Mouse (Mus musculus) stomach, postnatal 0 days (tissue): ENCODE data around the gene Zmym5. TPM values are rescaled to one million over a fixed set of nuclear protein-coding genes. Genes with fewer than 3 reads are reported as not detected.
"Not testable (repeated sequence)": the region's sequence is repeated elsewhere in the genome, so short reads cannot be mapped to it uniquely, and the experiment has no call there.

ENCODE experiments used
- ATAC-seq: fragments of 200-750 bp; cut with Nextera tagmentation; 2 replicates; pipeline ENCODE4 v1.8.0; 2017; ENCODE audit not compliant: low FRiP score, low TSS enrichment
- DNase-seq: peaks from one replicate; pipeline ENCODE4 v3.0.0-alpha.2; 2016; ENCODE audit warnings: low spot score
- H3K27ac ChIP-seq: fragments of 300-500 bp; sonication (generic); replicated peaks from 2 replicates; pipeline ENCODE4 v1.5.1; 2014; ENCODE audit warnings: mild to moderate bottlenecking, control low read depth
- H3K27me3 ChIP-seq: fragments of 300-500 bp; sonication (generic); 2 replicates; pipeline ENCODE4 v1.6.1; 2014; ENCODE audit warnings: low read length; ENCODE audit not compliant: control insufficient read depth, insufficient read depth
- H3K36me3 ChIP-seq: fragments of 300-500 bp; sonication (generic); 2 replicates; pipeline ENCODE4 v1.6.1; 2014; ENCODE audit warnings: low read length, mixed read lengths; ENCODE audit not compliant: control insufficient read depth, insufficient read depth
- H3K4me1 ChIP-seq: fragments of 300-500 bp; sonication (generic); replicated peaks from 2 replicates; pipeline ENCODE4 v1.6.1; 2014; ENCODE audit warnings: antibody characterized with exemption; ENCODE audit not compliant: control insufficient read depth, insufficient read depth
- H3K4me2 ChIP-seq: fragments of 300-500 bp; sonication (generic); replicated peaks from 2 replicates; pipeline ENCODE4 v1.6.1; 2014; ENCODE audit warnings: low read depth, mild to moderate bottlenecking, control low read depth, moderate library complexity
- H3K4me3 ChIP-seq: fragments of 300-500 bp; sonication (generic); 2 replicates; pipeline ENCODE4 v1.5.1; 2014; ENCODE audit warnings: low read depth, low read length, control low read depth
- H3K9ac ChIP-seq: fragments of 300-500 bp; sonication (generic); 2 replicates; pipeline ENCODE4 v1.6.1; 2014; ENCODE audit warnings: mild to moderate bottlenecking, low read length, control low read depth, mixed read lengths
- H3K9me3 ChIP-seq: fragments of 300-500 bp; sonication (generic); 2 replicates; pipeline ENCODE4 v1.6.1; 2016; ENCODE audit warnings: low read length; ENCODE audit not compliant: control insufficient read depth
- CTCF ChIP-seq: IDR thresholded peaks from 2 replicates; pipeline ENCODE4 v1.5.1; 2016; ENCODE audit warnings: antibody characterized with exemption, low read depth, mild to moderate bottlenecking, moderate library complexity
- EP300 ChIP-seq: optimal IDR thresholded peaks from 2 replicates; pipeline ENCODE3; 2016; ENCODE audit warnings: antibody characterized with exemption
- WGBS: fragments of 180-500 bp; shearing (Covaris S2); extraction: QIAGEN DNeasy Blood & Tissue Kit; methylation state at CpG from one replicate; pipeline ENCODE4 v1.1.7; 2014; 5-methylcytosine and 5-hydroxymethylcytosine counted together
- polyA plus RNA-seq: library from polyadenylated mRNA; unstranded; fragments of >200 nt; fragmentation: Nextera tagmentation; extraction: Ambion mirVana; gene quantifications from 2 replicates; pipeline ENCODE4 v1.2.1, GENCODE M21; 2015

The Zmym5 gene
- polyA plus RNA-seq, result 14.9 and 16.0 TPM in 2 replicates

- H3K36me3 ChIP-seq, H3K9me3 ChIP-seq, H3K4me1 ChIP-seq, H3K27me3 ChIP-seq: not testable (repeated sequence)
- WGBS, result 1% methylated on average over 18 of the region's 72 CpGs
- DNase-seq (peak; percentile 96), ATAC-seq (peak; percentile 98)
- Histone ChIP-seq H3K4me2 (peak within 1 kb of the TSS; percentile 66), H3K9ac (peak within 1 kb of the TSS; percentile 88), H3K4me3 (peak within 1 kb of the TSS; percentile 73), H3K27ac (peak within 1 kb of the TSS; percentile 97)
- TF ChIP-seq CTCF, result 0 out of 2 replicates have a peak, but pooled peaks have one; percentile 24
These were observed at the start of gene Zmym5 for GRCm38 (mm10) chr14:56811701-56812339. Gene Zmym5, minus strand, starts transcription at chr14:56811716.

GRCm38 (mm10) chr14:56849681-56850080, 38.2 kb upstream of the Zmym5 start:
- TF ChIP-seq CTCF (no peak), EP300 (no peak)
- Histone ChIP-seq H3K36me3 (no peaks in the 10 kb centered on the region), H3K9me3 (0 out of 2 replicates have a peak, but pooled peaks cover 2% of the 10 kb centered on the region), H3K4me3 (no peak overlapping the region), H3K27me3 (no peaks in the 10 kb centered on the region), H3K9ac (no peak overlapping the region), H3K27ac (no peak overlapping the region), H3K4me2 (no peak overlapping the region), H3K4me1 (no peaks in the 10 kb centered on the region)
- ATAC-seq (0 out of 2 replicates have a peak, but pooled peaks have one; percentile 35), DNase-seq (peak; percentile 19)
- WGBS, result 49% methylated on average over 2 of the region's 2 CpGs

GRCm38 (mm10) chr14:56848322-56848721, 36.8 kb upstream of the Zmym5 start:
- no peak overlapping the region for H3K4me3 ChIP-seq
- no peak overlapping the region for H3K4me2 ChIP-seq
- no peaks in the 10 kb centered on the region for H3K36me3 ChIP-seq
- no peaks in the 10 kb centered on the region for H3K9me3 ChIP-seq
- H3K4me1 ChIP-seq, result no peaks in the 10 kb centered on the region
- no peak overlapping the region for H3K9ac ChIP-seq
- TF ChIP-seq EP300, result no peak
- no peak for TF ChIP-seq CTCF
- ATAC-seq (no peak), DNase-seq (no peak)
- 39% methylated on average over 2 of the region's 2 CpGs for WGBS
- H3K27me3 ChIP-seq, result no peaks in the 10 kb centered on the region
- H3K27ac ChIP-seq, result no peak overlapping the region

- TF ChIP-seq EP300 (no peak), CTCF (no peak)
- H3K36me3 ChIP-seq, result no peaks in the 10 kb centered on the region
- H3K4me3 ChIP-seq, result no peak overlapping the region
- DNase-seq (no peak), ATAC-seq (peak; percentile 60; the same call in 1 of the 2 replicates)
- no peak overlapping the region for H3K27ac ChIP-seq
- no peak overlapping the region for H3K4me2 ChIP-seq
- no peaks in the 10 kb centered on the region for H3K27me3 ChIP-seq
- no peaks in the 10 kb centered on the region for H3K9me3 ChIP-seq
- 19% methylated on average over 2 of the region's 2 CpGs for WGBS
- H3K4me1 ChIP-seq, result no peaks in the 10 kb centered on the region
- no peak overlapping the region for H3K9ac ChIP-seq
These were observed 33.0 kb upstream of the Zmym5 start for GRCm38 (mm10) chr14:56844507-56844906.

GRCm38 (mm10) chr14:56844033-56844432, 32.5 kb upstream of the Zmym5 start:
- no peak overlapping the region for H3K4me2 ChIP-seq
- no peaks in the 10 kb centered on the region for H3K9me3 ChIP-seq
- ATAC-seq, result no peak
- no peaks in the 10 kb centered on the region for H3K27me3 ChIP-seq
- no peak for DNase-seq
- H3K27ac ChIP-seq, result no peak overlapping the region
- no peak overlapping the region for H3K4me3 ChIP-seq
- no peaks in the 10 kb centered on the region for H3K4me1 ChIP-seq
- TF ChIP-seq CTCF, result no peak
- TF ChIP-seq EP300, result no peak
- WGBS, result 48% methylated on average over 4 of the region's 4 CpGs
- H3K9ac ChIP-seq, result no peak overlapping the region
- H3K36me3 ChIP-seq, result no peaks in the 10 kb centered on the region

- H3K4me1 ChIP-seq, H3K36me3 ChIP-seq, DNase-seq, H3K4me3 ChIP-seq, H3K27me3 ChIP-seq, H3K9me3 ChIP-seq, H3K4me2 ChIP-seq, ATAC-seq, H3K9ac ChIP-seq, H3K27ac ChIP-seq: not testable (repeated sequence)
- 78% methylated on average over 5 of the region's 5 CpGs for WGBS
These were observed 23.1 kb upstream of the Zmym5 start for GRCm38 (mm10) chr14:56834576-56834975.

GRCm38 (mm10) chr14:56833211-56833610, 21.7 kb upstream of the Zmym5 start:
- H3K4me3 ChIP-seq, H3K27me3 ChIP-seq, H3K4me2 ChIP-seq, H3K9me3 ChIP-seq, H3K4me1 ChIP-seq, H3K9ac ChIP-seq, H3K36me3 ChIP-seq: not testable (repeated sequence)
- peak; percentile 47 for DNase-seq
- H3K27ac ChIP-seq, result 0 out of 2 replicates have a peak overlapping the region, but pooled peaks have one; percentile 9
- WGBS, result 53% methylated on average over 10 of the region's 10 CpGs
- 0 out of 2 replicates have a peak, but pooled peaks have one; percentile 39 for ATAC-seq
